Mouse (Mus musculus): ENCODE measurements around the gene Gyg. TPM values are rescaled to one million over a fixed set of nuclear protein-coding genes. Genes with fewer than 3 reads are reported as not detected.

Gyg gene
- total and polyA plus RNA-seq, 3 experiments = 19.6 to 26.2 (median 22.7) TPM

GRCm38 (mm10) chr3:20108881-20109280 lies 46.2 kb downstream of the Gyg start:
- TF ChIP-seq POLR2A (IDR thresholded peaks at IDR 0.05; ENCODE audit: low read depth, low read length) (no peak), ZKSCAN1 (IDR thresholded peaks at IDR 0.05; ENCODE audit: borderline replicate concordance, low read depth, low read length) (no peak), CHD2 (IDR thresholded peaks at IDR 0.05; ENCODE audit: low read length) (no peak), ZMIZ1 (IDR thresholded peaks at IDR 0.05; ENCODE audit: low read depth, low read length) (no peak), MXI1 (IDR thresholded peaks at IDR 0.05; ENCODE audit: low read depth, low read length) (no peak), MAZ (IDR thresholded peaks at IDR 0.05; ENCODE audit: low read depth, low read length) (no peak), NELFE (IDR thresholded peaks at IDR 0.05; ENCODE audit: low read depth, low read length) (no peak), IRF4 (IDR thresholded peaks at IDR 0.05; ENCODE audit: low read depth, low read length) (no peak), RCOR1 (conservative IDR thresholded peaks at IDR 0.05; ENCODE audit: low read depth, low read length) (no peak), PAX5 (IDR thresholded peaks at IDR 0.05; ENCODE audit: low read length) (no peak), MEF2A (IDR thresholded peaks at IDR 0.05; ENCODE audit: borderline replicate concordance, low read depth, low read length) (no peak), MYC (IDR thresholded peaks at IDR 0.05; ENCODE audit: low read depth, low read length) (no peak), USF1 (IDR thresholded peaks at IDR 0.05; ENCODE audit: low read depth, low read length) (no peak), JUND (conservative IDR thresholded peaks at IDR 0.05; ENCODE audit: low read depth, low read length) (no peak), USF2 (conservative IDR thresholded peaks at IDR 0.05; ENCODE audit: low read depth, low read length) (no peak), BHLHE40 (IDR thresholded peaks at IDR 0.05; ENCODE audit: low read depth, low read length) (no peak), MAFK (IDR thresholded peaks at IDR 0.05; ENCODE audit: insufficient replicate concordance, low read length) (no peak)
- Histone ChIP-seq H3K27ac (ENCODE audit: insufficient read depth, low read depth) (no peak overlapping the region), H3K27me3 (replicated peaks) (no peaks in the 10 kb centered on the region), H3K79me2 (replicated peaks; ENCODE audit: control insufficient read depth, extremely low read depth, insufficient read depth, poor library complexity, severe bottlenecking) (no peaks in the 10 kb centered on the region), H3K4me3 (replicated peaks in 1 of 3; ENCODE audit: low read depth in 2 of 3, low read length in 2 of 3, poor library complexity in 1 of 3) (no peak overlapping the region), H3K4me2 (ENCODE audit: insufficient read depth, low read depth, poor library complexity, severe bottlenecking) (no peak overlapping the region), H3K9me3 (replicated peaks; ENCODE audit: low read length) (no peaks in the 10 kb centered on the region), H3K4me1 (ENCODE audit: control insufficient read depth in 1 of 2, insufficient read depth in 2 of 2) (no peaks in the 10 kb centered on the region), H3K9ac (ENCODE audit: insufficient read depth, low read depth) (no peak overlapping the region), H3K36me3 (replicated peaks in 1 of 2; ENCODE audit: control insufficient read depth in 1 of 2, insufficient read depth in 1 of 2, low read length in 1 of 2) (peaks cover 37 to 72% of the 10 kb centered on the region in 2 experiments)
- DNase-seq (ENCODE audit: extremely low read depth) = no peak
- in situ Hi-C loops (cut with MboI; ENCODE audit: low pct_ligation_motif_present, low pct_unique_long_range_greater_than_20kb, low sequenced_read_pairs) = no loop called here
- dilution Hi-C loops (cut with MboI; ENCODE audit: extremely low pct_ligation_motif_present, extremely low pct_unique_long_range_greater_than_20kb, low sequenced_read_pairs) = no loop called here

- dilution Hi-C loops (cut with MboI; ENCODE audit: extremely low pct_ligation_motif_present, extremely low pct_unique_long_range_greater_than_20kb, low sequenced_read_pairs) = no loop called here
- no peaks in the 10 kb centered on the region for H3K9me3 ChIP-seq (replicated peaks; ENCODE audit: low read length)
Observed at GRCm38 (mm10) chr3:20104776-20105175, 50.3 kb downstream of the Gyg start.

More at GRCm38 (mm10) chr3:20104776-20105175, 50.3 kb downstream of the Gyg start:
- Histone ChIP-seq H3K9ac (ENCODE audit: insufficient read depth, low read depth) (no peak overlapping the region), H3K79me2 (replicated peaks; ENCODE audit: control insufficient read depth, extremely low read depth, insufficient read depth, poor library complexity, severe bottlenecking) (no peaks in the 10 kb centered on the region), H3K4me3 (replicated peaks in 1 of 3; ENCODE audit: low read depth in 2 of 3, low read length in 2 of 3, poor library complexity in 1 of 3) (no peak overlapping the region), H3K36me3 (replicated peaks in 1 of 2; ENCODE audit: control insufficient read depth in 1 of 2, insufficient read depth in 1 of 2, low read length in 1 of 2) (peaks cover 28 to 59% of the 10 kb centered on the region in 2 experiments), H3K4me2 (ENCODE audit: insufficient read depth, low read depth, poor library complexity, severe bottlenecking) (no peak overlapping the region), H3K27ac (ENCODE audit: insufficient read depth, low read depth) (no peak overlapping the region), H3K4me1 (ENCODE audit: control insufficient read depth in 1 of 2, insufficient read depth in 2 of 2) (no peaks in the 10 kb centered on the region), H3K27me3 (replicated peaks) (no peaks in the 10 kb centered on the region)
- TF ChIP-seq IRF4 (IDR thresholded peaks at IDR 0.05; ENCODE audit: low read depth, low read length) (no peak), RCOR1 (conservative IDR thresholded peaks at IDR 0.05; ENCODE audit: low read depth, low read length) (no peak), SMC3 (IDR thresholded peaks at IDR 0.05; ENCODE audit: low read depth, low read length) (no peak), TCF12 (IDR thresholded peaks at IDR 0.05; ENCODE audit: low read depth, low read length) (no peak), MXI1 (IDR thresholded peaks at IDR 0.05; ENCODE audit: low read depth, low read length) (no peak)
- DNase-seq (ENCODE audit: extremely low read depth) = no peak
- in situ Hi-C loops (cut with MboI; ENCODE audit: low pct_ligation_motif_present, low pct_unique_long_range_greater_than_20kb, low sequenced_read_pairs) = no loop called here

All from CH12.LX (cell line).